Mouse (Mus musculus): Measurements from ENCODE around the gene Tcp11. TPM values are rescaled to one million over a fixed set of nuclear protein-coding genes. Genes with fewer than 3 reads are reported as not detected.

Gene Tcp11
- polyA plus RNA-seq (2012; rRNA removed), result 13.4 and 16.9 TPM in 2 replicates

- peak; percentile 53 for DNase-seq
- WGBS, result 2% methylated on average over 56 of the region's 57 CpGs
- peak within 1 kb of the TSS; percentile 42 for H3K4me3 ChIP-seq (replicated peaks; ENCODE audit: extremely low read depth, low read depth, low read length)
- TF ChIP-seq POLR2A (IDR thresholded peaks at IDR 0.05; ENCODE audit: borderline replicate concordance, extremely low read depth, low read depth, low read length) (no peak), CTCF (IDR thresholded peaks at IDR 0.05; ENCODE audit: insufficient read depth, low read length) (no peak)
- no peaks in the 10 kb centered on the region for H3K4me1 ChIP-seq (ENCODE audit: control insufficient read depth, insufficient read depth, low read length)
Measured at GRCm38 (mm10) chr17:28080045-28080816, at the start of gene Tcp11. Gene Tcp11 (minus strand): TSS chr17:28080639.

GRCm38 (mm10) chr17:28129796-28130195 is 49.4 kb upstream of the Tcp11 start:
- no peak for TF ChIP-seq CTCF (IDR thresholded peaks at IDR 0.05; ENCODE audit: insufficient read depth, low read length)
- Histone ChIP-seq H3K4me1 (ENCODE audit: control insufficient read depth, insufficient read depth, low read length) (no peaks in the 10 kb centered on the region), H3K4me3 (replicated peaks; ENCODE audit: extremely low read depth, low read depth, low read length) (no peak overlapping the region)
- DNase-seq, result no peak
- 88% methylated on average over 5 of the region's 5 CpGs for WGBS

DNA sequence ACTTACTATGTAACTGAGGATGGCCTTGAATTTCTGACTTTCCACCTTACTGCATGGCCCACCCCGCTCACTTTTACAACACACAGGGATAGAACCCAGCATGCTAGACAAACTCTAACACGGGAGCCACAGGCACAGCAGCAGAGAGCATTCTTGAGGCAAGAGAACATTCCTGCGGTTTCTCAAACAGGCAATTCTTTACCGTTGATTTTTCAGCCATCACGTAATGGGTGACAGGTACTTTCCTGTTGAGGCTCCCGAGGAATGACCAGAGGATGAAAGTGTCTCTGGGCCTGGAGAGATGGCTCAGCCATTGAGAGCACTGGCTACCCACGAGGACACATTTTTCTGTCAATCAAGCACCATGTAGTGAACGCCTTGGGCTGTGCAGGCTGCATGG is 43.9 kb upstream of the Tcp11 start:
- no peak for DNase-seq
- Histone ChIP-seq H3K4me3 (replicated peaks; ENCODE audit: extremely low read depth, low read depth, low read length) (no peak overlapping the region), H3K4me1 (ENCODE audit: control insufficient read depth, insufficient read depth, low read length) (no peaks in the 10 kb centered on the region)
- 53% methylated on average over 8 of the region's 8 CpGs for whole genome bisulfite sequencing
- TF ChIP-seq CTCF (IDR thresholded peaks at IDR 0.05; ENCODE audit: insufficient read depth, low read length) (no peak), POLR2A (IDR thresholded peaks at IDR 0.05; ENCODE audit: borderline replicate concordance, extremely low read depth, low read depth, low read length) (no peak)

- TF ChIP-seq POLR2A (IDR thresholded peaks at IDR 0.05; ENCODE audit: borderline replicate concordance, extremely low read depth, low read depth, low read length) (no peak), CTCF (IDR thresholded peaks at IDR 0.05; ENCODE audit: insufficient read depth, low read length) (no peak)
- Histone ChIP-seq H3K4me3 (replicated peaks; ENCODE audit: extremely low read depth, low read depth, low read length) (no peak overlapping the region), H3K4me1 (ENCODE audit: control insufficient read depth, insufficient read depth, low read length) (no peaks in the 10 kb centered on the region)
- DNase-seq, result no peak
- 69% methylated on average over 7 of the region's 7 CpGs for WGBS
Measured at GRCm38 (mm10) chr17:28123627-28124026, 43.2 kb upstream of the Tcp11 start.

GRCm38 (mm10) chr17:28122949-28123348 is 42.5 kb upstream of the Tcp11 start:
- TF ChIP-seq POLR2A (IDR thresholded peaks at IDR 0.05; ENCODE audit: borderline replicate concordance, extremely low read depth, low read depth, low read length) (no peak), CTCF (IDR thresholded peaks at IDR 0.05; ENCODE audit: insufficient read depth, low read length) (no peak)
- no peaks in the 10 kb centered on the region for H3K4me1 ChIP-seq (ENCODE audit: control insufficient read depth, insufficient read depth, low read length)
- 71% methylated on average over 13 of the region's 13 CpGs for WGBS
- H3K4me3 ChIP-seq (replicated peaks; ENCODE audit: extremely low read depth, low read depth, low read length), result no peak overlapping the region
- no peak for DNase-seq

DNA sequence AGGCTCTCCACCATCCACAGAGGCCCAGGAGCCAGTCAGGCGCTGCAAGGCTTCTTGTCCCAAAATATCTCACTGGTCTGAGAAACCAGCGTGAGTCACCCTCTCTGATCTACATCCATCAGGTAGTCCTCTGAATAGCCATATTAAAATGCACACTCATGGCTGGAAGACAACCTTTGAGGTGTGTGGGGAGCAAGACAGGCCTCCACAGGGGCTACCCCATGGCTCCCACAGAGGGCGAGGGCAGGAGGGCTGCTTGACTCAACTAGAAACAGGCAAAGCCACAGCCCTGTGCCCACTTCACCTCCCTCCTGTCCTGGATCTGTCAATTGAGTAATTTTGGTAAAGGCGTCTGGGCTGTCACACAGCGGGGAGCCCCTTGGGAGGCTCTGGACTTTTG is 40.0 kb upstream of the Tcp11 start:
- H3K4me1 ChIP-seq (ENCODE audit: control insufficient read depth, insufficient read depth, low read length), result no peaks in the 10 kb centered on the region
- TF ChIP-seq POLR2A (IDR thresholded peaks at IDR 0.05; ENCODE audit: borderline replicate concordance, extremely low read depth, low read depth, low read length) (no peak), CTCF (IDR thresholded peaks at IDR 0.05; ENCODE audit: insufficient read depth, low read length) (no peak)
- no peak overlapping the region for H3K4me3 ChIP-seq (replicated peaks; ENCODE audit: extremely low read depth, low read depth, low read length)
- DNase-seq, result no peak
- WGBS, result 85% methylated on average over 5 of the region's 5 CpGs

- no peak for DNase-seq
- no peaks in the 10 kb centered on the region for H3K4me1 ChIP-seq (ENCODE audit: control insufficient read depth, insufficient read depth, low read length)
- WGBS, result 32% methylated on average over 19 of the region's 19 CpGs
- no peak for TF ChIP-seq CTCF (IDR thresholded peaks at IDR 0.05; ENCODE audit: insufficient read depth, low read length)
- no peak for TF ChIP-seq POLR2A (IDR thresholded peaks at IDR 0.05; ENCODE audit: borderline replicate concordance, extremely low read depth, low read depth, low read length)
- H3K4me3 ChIP-seq (replicated peaks; ENCODE audit: extremely low read depth, low read depth, low read length), result no peak overlapping the region
Measured at GRCm38 (mm10) chr17:28117451-28118209, 37.2 kb upstream of the Tcp11 start.

DNA sequence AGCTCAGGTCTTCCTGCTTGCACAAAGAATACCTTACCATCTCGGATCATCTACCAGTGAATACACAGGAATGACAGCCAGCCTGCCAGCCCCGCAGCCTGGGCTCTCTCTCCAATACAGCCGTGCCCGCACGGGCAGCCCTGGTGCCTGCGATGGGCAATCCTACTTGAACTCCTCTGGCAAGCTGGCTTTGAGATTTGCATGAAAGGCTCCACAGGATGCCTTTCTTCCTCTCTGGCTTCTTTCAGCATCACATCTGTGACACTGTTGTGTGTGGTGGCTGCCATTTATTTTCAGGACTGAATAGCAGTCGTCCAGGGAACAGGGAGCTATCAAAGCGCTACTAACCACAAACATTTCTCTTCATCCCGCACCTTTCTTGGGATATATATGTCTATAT is 35.9 kb upstream of the Tcp11 start:
- no peak overlapping the region for H3K4me3 ChIP-seq (replicated peaks; ENCODE audit: extremely low read depth, low read depth, low read length)
- TF ChIP-seq POLR2A (IDR thresholded peaks at IDR 0.05; ENCODE audit: borderline replicate concordance, extremely low read depth, low read depth, low read length) (no peak), CTCF (IDR thresholded peaks at IDR 0.05; ENCODE audit: insufficient read depth, low read length) (no peak)
- 88% methylated on average over 9 of the region's 9 CpGs for WGBS
- no peaks in the 10 kb centered on the region for H3K4me1 ChIP-seq (ENCODE audit: control insufficient read depth, insufficient read depth, low read length)
- no peak for DNase-seq

- no peaks in the 10 kb centered on the region for H3K4me1 ChIP-seq (ENCODE audit: control insufficient read depth, insufficient read depth, low read length)
- DNase-seq, result no peak
- TF ChIP-seq POLR2A (IDR thresholded peaks at IDR 0.05; ENCODE audit: borderline replicate concordance, extremely low read depth, low read depth, low read length) (no peak), CTCF (IDR thresholded peaks at IDR 0.05; ENCODE audit: insufficient read depth, low read length) (no peak)
- 79% methylated on average over 8 of the region's 8 CpGs for WGBS
- H3K4me3 ChIP-seq (replicated peaks; ENCODE audit: extremely low read depth, low read depth, low read length), result no peak overlapping the region
Measured at GRCm38 (mm10) chr17:28112266-28112665, 31.8 kb upstream of the Tcp11 start.

GRCm38 (mm10) chr17:28107275-28107674 is 26.8 kb upstream of the Tcp11 start:
- no peaks in the 10 kb centered on the region for H3K4me1 ChIP-seq (ENCODE audit: control insufficient read depth, insufficient read depth, low read length)
- WGBS, result 30% methylated on average over 14 of the region's 14 CpGs
- no peak overlapping the region for H3K4me3 ChIP-seq (replicated peaks; ENCODE audit: extremely low read depth, low read depth, low read length)
- DNase-seq, result no peak
- TF ChIP-seq CTCF (IDR thresholded peaks at IDR 0.05; ENCODE audit: insufficient read depth, low read length) (no peak), POLR2A (IDR thresholded peaks at IDR 0.05; ENCODE audit: borderline replicate concordance, extremely low read depth, low read depth, low read length) (no peak)

Data from lung, adult 2 months (tissue).